Mouse (Mus musculus) lung, adult 2 months (tissue): Measurements from ENCODE around the gene Gm11096.

Experiments used
- CTCF ChIP-seq: fragments of 200-500 bp; IDR thresholded peaks from 2 replicates; pipeline ENCODE4 v1.5.1; 2011; ENCODE audit warnings: mild to moderate bottlenecking, low read length, control low read depth; ENCODE audit not compliant: insufficient read depth
- POLR2A ChIP-seq: fragments of 200-500 bp; IDR thresholded peaks from 2 replicates; pipeline ENCODE4 v1.6.1; 2011; ENCODE audit warnings: low read depth, mild to moderate bottlenecking, control low read depth, low read length, borderline replicate concordance; ENCODE audit errors: extremely low read depth

DNA sequence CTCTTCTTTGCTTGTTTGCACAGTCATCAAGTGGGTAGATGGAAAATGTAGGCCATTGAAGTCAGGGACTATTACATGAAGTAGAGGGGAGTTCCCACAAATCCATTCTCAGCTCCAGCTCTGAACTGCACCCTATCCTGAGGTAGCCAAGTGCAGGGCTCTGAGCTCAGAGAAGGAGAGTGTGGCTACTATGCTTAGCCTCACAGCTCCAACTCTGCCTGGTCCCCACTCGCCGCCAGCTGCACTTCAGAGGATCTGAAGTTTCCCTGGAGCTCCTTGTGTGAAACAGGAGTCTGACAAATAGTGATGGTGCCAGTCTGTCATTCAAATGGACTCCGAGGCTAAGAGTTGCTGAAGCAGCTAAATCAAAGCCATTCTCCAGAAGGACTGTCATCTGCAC lies 13.7 kb downstream of the Gm11096 start:
- TF ChIP-seq CTCF, result no peak
- TF ChIP-seq POLR2A, result no peak
